ENCODE assay signal across 8 mouse cellular contexts in genomic region chr14:31165991-31166630, GRCm38 (mm10). TPM values are rescaled to one million over a fixed set of nuclear protein-coding genes. Genes with fewer than 3 reads are reported as not detected.
A peak's percentile ranks its signal among the peaks of the same experiment; 100 is the strongest.
DNase-seq lines count a peak whose midpoint lies in the region; ATAC-seq lines count a peak whose summit lies in the region.

No protein-coding gene starts in this region.

- H3K4me1 ChIP-seq in heart, embryonic 13.5 days, result peaks cover 57% of the 10 kb centered on the region
- no peaks in the 10 kb centered on the region; the same call in 1 of the 2 replicates for H3K4me1 ChIP-seq in lung, embryonic 15.5 days

- no peak for ATAC-seq in heart, embryonic 13.5 days (ENCODE audit: extremely low read depth, insufficient number of reproducible peaks, low FRiP score, low TSS enrichment)
- no peak for ATAC-seq in lung, embryonic 15.5 days (ENCODE audit: borderline replicate concordance, extremely low read depth, low FRiP score, low TSS enrichment)

- peak overlapping the region; percentile 71 for H3K9ac ChIP-seq in heart, embryonic 13.5 days
- H3K9ac ChIP-seq in lung, embryonic 15.5 days, result 0 out of 2 replicates have a peak overlapping the region, but pooled peaks have one; percentile 2

- no peaks in the 10 kb centered on the region for H3K9me3 ChIP-seq in heart, embryonic 13.5 days
- no peaks in the 10 kb centered on the region for H3K9me3 ChIP-seq in lung, embryonic 15.5 days

- H3K36me3 ChIP-seq in heart, embryonic 13.5 days, result peaks cover 21% of the 10 kb centered on the region
- peaks cover 14% of the 10 kb centered on the region for H3K36me3 ChIP-seq in lung, embryonic 15.5 days

- H3K27me3 ChIP-seq in heart, embryonic 13.5 days (replicated peaks), result 0 out of 2 replicates have a peak, but pooled peaks cover 4% of the 10 kb centered on the region
- no peaks in the 10 kb centered on the region for H3K27me3 ChIP-seq in lung, embryonic 15.5 days

- H3K27ac ChIP-seq in heart, embryonic 13.5 days (replicated peaks), result peak overlapping the region; percentile 77
- no peak overlapping the region for H3K27ac ChIP-seq in lung, embryonic 15.5 days

- peak overlapping the region; percentile 52 for H3K4me3 ChIP-seq in heart, embryonic 13.5 days
- peak overlapping the region; percentile 29 for H3K4me3 ChIP-seq in lung, embryonic 15.5 days

- WGBS in heart, embryonic 13.5 days, result 42% methylated on average over 10 of the region's 10 CpGs
- WGBS in lung, embryonic 15.5 days, result 34% methylated on average over 10 of the region's 10 CpGs

- peak; percentile 36 for DNase-seq in cerebellum, adult 9-11 months
- DNase-seq in cerebellum, postnatal 36 days, result no peak
- DNase-seq in 416B (ENCODE audit: low read depth), result peak; percentile 89
- no peak for DNase-seq in thymus, postnatal 36 days
- DNase-seq in frontal cortex, postnatal 14 days (ENCODE audit: low spot score in 2 of 2), result no peak
- no peak for DNase-seq in thymus, postnatal 25 days

- H3K4me2 ChIP-seq in heart, embryonic 13.5 days, result peak overlapping the region; percentile 61
- peak overlapping the region; percentile 44 for H3K4me2 ChIP-seq in lung, embryonic 15.5 days

RNA-seq across cellular contexts. Expression of gene Stab1, which starts 2.3 kb away (rescaled TPM):
- 43.2 and 49.5 TPM in 2 replicates for polyA plus RNA-seq in heart, embryonic 13.5 days (2015; fragmentation: Nextera tagmentation; extraction: Ambion mirVana)
- polyA plus RNA-seq in lung, embryonic 15.5 days (2015; fragmentation: Nextera tagmentation; extraction: Ambion mirVana), result 45.3 and 53.6 TPM in 2 replicates

RNA-seq across cellular contexts. Expression of gene Nt5dc2, which starts 35.3 kb away (rescaled TPM):
- polyA plus RNA-seq in heart, embryonic 13.5 days (2015; fragmentation: Nextera tagmentation; extraction: Ambion mirVana), result 300 and 318 TPM in 2 replicates
- 451 and 472 TPM in 2 replicates for polyA plus RNA-seq in lung, embryonic 15.5 days (2015; fragmentation: Nextera tagmentation; extraction: Ambion mirVana)

RNA-seq across cellular contexts. Expression of gene Smim4, which starts 37.4 kb away (rescaled TPM):
- polyA plus RNA-seq in heart, embryonic 13.5 days (2015; fragmentation: Nextera tagmentation; extraction: Ambion mirVana), result 78.4 and 81.9 TPM in 2 replicates
- 70.8 and 75.2 TPM in 2 replicates for polyA plus RNA-seq in lung, embryonic 15.5 days (2015; fragmentation: Nextera tagmentation; extraction: Ambion mirVana)

RNA-seq across cellular contexts. Expression of gene Tnnc1, which starts 42.0 kb away (rescaled TPM):
- 3,442 and 4,164 TPM in 2 replicates for polyA plus RNA-seq in heart, embryonic 13.5 days (2015; fragmentation: Nextera tagmentation; extraction: Ambion mirVana)
- polyA plus RNA-seq in lung, embryonic 15.5 days (2015; fragmentation: Nextera tagmentation; extraction: Ambion mirVana), result 91.8 and 115 TPM in 2 replicates

RNA-seq across cellular contexts. Expression of gene Nisch, which starts 50.6 kb away (rescaled TPM):
- polyA plus RNA-seq in heart, embryonic 13.5 days (2015; fragmentation: Nextera tagmentation; extraction: Ambion mirVana), result 340 and 345 TPM in 2 replicates
- 387 and 413 TPM in 2 replicates for polyA plus RNA-seq in lung, embryonic 15.5 days (2015; fragmentation: Nextera tagmentation; extraction: Ambion mirVana)

Comparison
In these comparisons a context has a peak if more than half of its experiments do, and no peak if none do; other contexts are left out.
1. DNase-seq: peak in cerebellum, adult 9-11 months (single experiment) and 416B (single experiment); none in cerebellum, postnatal 36 days (0 of 2), thymus, postnatal 36 days (0 of 2), frontal cortex, postnatal 14 days (0 of 2) and thymus, postnatal 25 days (single experiment).